Mouse (Mus musculus) intestine, embryonic 14.5 days (tissue): ENCODE results near the gene Ate1. TPM values are rescaled to one million over a fixed set of nuclear protein-coding genes. Genes with fewer than 3 reads are reported as not detected.

Experiments used
- ATAC-seq: fragments of 200-750 bp; cut with Nextera tagmentation; replicated peaks from 2 replicates; pipeline ENCODE4 v1.8.0; 2017; ENCODE audit warnings: low read depth, moderate number of reproducible peaks, moderate TSS enrichment, moderate library complexity; ENCODE audit not compliant: low FRiP score, low TSS enrichment
- DNase-seq: peaks from one replicate; pipeline ENCODE4 v3.0.0-alpha.2; 2018; ENCODE audit warnings: low spot score
- H3K27ac ChIP-seq: fragments of 300-500 bp; sonication (generic); 2 replicates; pipeline ENCODE4 v1.5.1; 2014; ENCODE audit warnings: low read depth, mild to moderate bottlenecking, control low read depth
- H3K27me3 ChIP-seq: fragments of 300-500 bp; sonication (generic); replicated peaks from 2 replicates; pipeline ENCODE4 v1.6.1; 2014; ENCODE audit warnings: low read length, control low read depth; ENCODE audit not compliant: control insufficient read depth, insufficient read depth
- H3K36me3 ChIP-seq: fragments of 300-500 bp; sonication (generic); 2 replicates; pipeline ENCODE4 v1.6.1; 2014; ENCODE audit warnings: low read length, control low read depth; ENCODE audit not compliant: control insufficient read depth, insufficient read depth
- H3K4me1 ChIP-seq: fragments of 300-500 bp; sonication (generic); replicated peaks from 2 replicates; pipeline ENCODE4 v1.6.1; 2014; ENCODE audit warnings: low read length, control low read depth, mixed read lengths; ENCODE audit not compliant: control insufficient read depth, insufficient read depth
- H3K4me2 ChIP-seq: fragments of 300-500 bp; sonication (generic); 2 replicates; pipeline ENCODE4 v1.6.1; 2014; ENCODE audit warnings: low read length
- H3K4me3 ChIP-seq: fragments of 300-500 bp; sonication (generic); 2 replicates; pipeline ENCODE4 v1.5.1; 2014; ENCODE audit warnings: low read depth, low read length, control low read depth, mixed read lengths
- H3K9ac ChIP-seq: fragments of 300-500 bp; sonication (generic); 2 replicates; pipeline ENCODE4 v1.6.1; 2014; ENCODE audit warnings: mild to moderate bottlenecking, low read length
- H3K9me3 ChIP-seq: fragments of 300-500 bp; sonication (generic); 2 replicates; pipeline ENCODE4 v1.6.1; 2016; ENCODE audit warnings: low read length, control low read depth; ENCODE audit not compliant: control insufficient read depth
- WGBS: fragments of 180-500 bp; shearing (Covaris S2); extraction: QIAGEN DNeasy Blood & Tissue Kit; methylation state at CpG from one replicate; pipeline ENCODE4 v1.1.7; 2014; 5-methylcytosine and 5-hydroxymethylcytosine counted together
- polyA plus RNA-seq: library from polyadenylated mRNA; unstranded; fragments of >200 nt; fragmentation: Nextera tagmentation; extraction: Ambion mirVana; gene quantifications from 2 replicates; pipeline ENCODE4 v1.2.1, GENCODE M21; 2014

Gene Ate1
- polyA plus RNA-seq, 1 experiment from 2014 or later: 63.1 TPM

- no peaks in the 10 kb centered on the region for H3K9me3 ChIP-seq
- no peaks in the 10 kb centered on the region; the same call in 1 of the 2 replicates for H3K4me1 ChIP-seq
- no peak overlapping the region for H3K9ac ChIP-seq
- H3K4me3 ChIP-seq: no peak overlapping the region
- peaks cover 6% of the 10 kb centered on the region; the same call in 1 of the 2 replicates for H3K36me3 ChIP-seq
- no peaks in the 10 kb centered on the region for H3K27me3 ChIP-seq
- ATAC-seq (no peak), DNase-seq (no peak)
- WGBS: 76% methylated on average over 3 of the region's 3 CpGs
- H3K4me2 ChIP-seq: no peak overlapping the region
- no peak overlapping the region for H3K27ac ChIP-seq
Measured at GRCm38 (mm10) chr7:130473881-130474280, 46.3 kb downstream of the Ate1 start.

- Histone ChIP-seq H3K36me3 (peaks cover 2% of the 10 kb centered on the region; the same call in 1 of the 2 replicates), H3K4me2 (no peak overlapping the region), H3K4me3 (no peak overlapping the region), H3K4me1 (no peaks in the 10 kb centered on the region; the same call in 1 of the 2 replicates), H3K27me3 (no peaks in the 10 kb centered on the region), H3K9me3 (no peaks in the 10 kb centered on the region), H3K27ac (no peak overlapping the region), H3K9ac (no peak overlapping the region)
- DNase-seq (no peak), ATAC-seq (no peak)
- 66% methylated on average over 6 of the region's 6 CpGs for WGBS
Measured at GRCm38 (mm10) chr7:130472683-130473082, 47.5 kb downstream of the Ate1 start.

GRCm38 (mm10) chr7:130471045-130471444, 49.1 kb downstream of the Ate1 start:
- WGBS: 47% methylated on average over 6 of the region's 6 CpGs
- no peak overlapping the region for H3K4me3 ChIP-seq
- ATAC-seq: no peak

GRCm38 (mm10) chr7:130455587-130456246, 64.5 kb downstream of the Ate1 start:
- H3K4me3 ChIP-seq: no peak overlapping the region
- ATAC-seq (no peak), DNase-seq (no peak)
- H3K9me3 ChIP-seq: no peaks in the 10 kb centered on the region
- H3K9ac ChIP-seq: no peak overlapping the region
- no peaks in the 10 kb centered on the region for H3K4me1 ChIP-seq
- no peak overlapping the region for H3K27ac ChIP-seq
- peaks cover 36% of the 10 kb centered on the region for H3K36me3 ChIP-seq
- WGBS: 64% methylated on average over 4 of the region's 4 CpGs
- H3K4me2 ChIP-seq: no peak overlapping the region
- no peaks in the 10 kb centered on the region for H3K27me3 ChIP-seq

More at GRCm38 (mm10) chr7:130471045-130471444, 49.1 kb downstream of the Ate1 start:
- no peaks in the 10 kb centered on the region; the same call in 1 of the 2 replicates for H3K4me1 ChIP-seq
- H3K27me3 ChIP-seq: no peaks in the 10 kb centered on the region
- H3K27ac ChIP-seq: no peak overlapping the region
- no peak overlapping the region for H3K4me2 ChIP-seq
- H3K36me3 ChIP-seq: no peaks in the 10 kb centered on the region; the same call in none of the 2 replicates
- no peak for DNase-seq
- H3K9me3 ChIP-seq: no peaks in the 10 kb centered on the region
- H3K9ac ChIP-seq: no peak overlapping the region

- H3K4me1 ChIP-seq: no peaks in the 10 kb centered on the region
- DNase-seq (no peak), ATAC-seq (no peak)
- no peak overlapping the region for H3K9ac ChIP-seq
- H3K27me3 ChIP-seq: no peaks in the 10 kb centered on the region
- no peaks in the 10 kb centered on the region for H3K9me3 ChIP-seq
- WGBS: 67% methylated on average over 3 of the region's 3 CpGs
- H3K4me3 ChIP-seq: no peak overlapping the region
- no peak overlapping the region for H3K27ac ChIP-seq
- H3K36me3 ChIP-seq: peaks cover 29% of the 10 kb centered on the region
- H3K4me2 ChIP-seq: no peak overlapping the region
Measured at GRCm38 (mm10) chr7:130454226-130454625, 65.9 kb downstream of the Ate1 start.

- no peak overlapping the region for H3K4me2 ChIP-seq
- 94% methylated on average over 5 of the region's 5 CpGs for WGBS
- H3K4me1 ChIP-seq: no peaks in the 10 kb centered on the region
- 0 out of 2 replicates have a peak, but pooled peaks cover 11% of the 10 kb centered on the region for H3K36me3 ChIP-seq
- H3K9me3 ChIP-seq: no peaks in the 10 kb centered on the region
- no peaks in the 10 kb centered on the region for H3K27me3 ChIP-seq
- H3K4me3 ChIP-seq: no peak overlapping the region
- DNase-seq (no peak), ATAC-seq (no peak)
- no peak overlapping the region for H3K27ac ChIP-seq
- no peak overlapping the region for H3K9ac ChIP-seq
Measured at GRCm38 (mm10) chr7:130435776-130436175, 84.4 kb downstream of the Ate1 start.

- 93% methylated on average over 2 of the region's 2 CpGs for WGBS
- Histone ChIP-seq H3K9me3 (no peaks in the 10 kb centered on the region), H3K36me3 (no peaks in the 10 kb centered on the region), H3K4me3 (no peak overlapping the region), H3K27me3 (no peaks in the 10 kb centered on the region), H3K4me1 (no peaks in the 10 kb centered on the region), H3K27ac (no peak overlapping the region), H3K9ac (no peak overlapping the region), H3K4me2 (no peak overlapping the region)
- DNase-seq (no peak), ATAC-seq (no peak)
Measured at GRCm38 (mm10) chr7:130432141-130432540, 88.0 kb downstream of the Ate1 start.

GRCm38 (mm10) chr7:130426586-130426985, 93.6 kb downstream of the Ate1 start:
- Histone ChIP-seq H3K4me3 (no peak overlapping the region), H3K9me3 (no peaks in the 10 kb centered on the region), H3K36me3 (no peaks in the 10 kb centered on the region), H3K4me1 (peaks cover 8% of the 10 kb centered on the region; the same call in 1 of the 2 replicates), H3K4me2 (no peak overlapping the region), H3K27me3 (no peaks in the 10 kb centered on the region), H3K27ac (no peak overlapping the region), H3K9ac (no peak overlapping the region)
- no peak for ATAC-seq
- no peak for DNase-seq
- WGBS: 3% methylated on average over 5 of the region's 5 CpGs

GRCm38 (mm10) chr7:130425991-130426390, 94.2 kb downstream of the Ate1 start:
- Histone ChIP-seq H3K9me3 (no peaks in the 10 kb centered on the region), H3K4me2 (no peak overlapping the region), H3K9ac (no peak overlapping the region), H3K27me3 (no peaks in the 10 kb centered on the region), H3K4me3 (no peak overlapping the region), H3K27ac (no peak overlapping the region), H3K4me1 (peaks cover 8% of the 10 kb centered on the region; the same call in 1 of the 2 replicates), H3K36me3 (no peaks in the 10 kb centered on the region)
- WGBS: 44% methylated on average over 2 of the region's 2 CpGs
- no peak for ATAC-seq
- no peak for DNase-seq
